Mouse (Mus musculus) gastrocnemius, postnatal 36 days (tissue): ENCODE results near the gene Sema6b. TPM values are rescaled to one million over a fixed set of nuclear protein-coding genes. Genes with fewer than 3 reads are reported as not detected.

ENCODE experiments used
- DNase-seq, 2 experiments: peaks; one replicate each; pipeline ENCODE4 v3.0.0; 2022
- intact Hi-C: fragments of 180-260 bp; cut with DNase I; formaldehyde crosslinking; loops from one replicate; pipeline ENCODE4 v1.15.1; 2025
- long read RNA-seq, 2 experiments: library from polyadenylated mRNA; stranded (forward); transcript quantifications; one replicate each; pipeline ENCODE4 v2.0.0; 2021
- total RNA-seq, 2 experiments: library from RNA; stranded (reverse); gene quantifications; 2 replicates each; pipeline ENCODE4 v1.2.3; 2021

Sema6b gene
- 1 to 10 TPM; 2.8 to 2.9 TPM for total RNA-seq
- long read RNA-seq, experiment 1, partial matches to known transcripts, result 0 of 1 reads
- long read RNA-seq, experiment 1, other reads (novel, unspliced or antisense), result 0 of 1 reads
- long read RNA-seq, experiment 2, partial matches to known transcripts, result 0 of 2 reads
- long read RNA-seq, experiment 2, other reads (novel, unspliced or antisense), result 2 of 2 reads

DNA sequence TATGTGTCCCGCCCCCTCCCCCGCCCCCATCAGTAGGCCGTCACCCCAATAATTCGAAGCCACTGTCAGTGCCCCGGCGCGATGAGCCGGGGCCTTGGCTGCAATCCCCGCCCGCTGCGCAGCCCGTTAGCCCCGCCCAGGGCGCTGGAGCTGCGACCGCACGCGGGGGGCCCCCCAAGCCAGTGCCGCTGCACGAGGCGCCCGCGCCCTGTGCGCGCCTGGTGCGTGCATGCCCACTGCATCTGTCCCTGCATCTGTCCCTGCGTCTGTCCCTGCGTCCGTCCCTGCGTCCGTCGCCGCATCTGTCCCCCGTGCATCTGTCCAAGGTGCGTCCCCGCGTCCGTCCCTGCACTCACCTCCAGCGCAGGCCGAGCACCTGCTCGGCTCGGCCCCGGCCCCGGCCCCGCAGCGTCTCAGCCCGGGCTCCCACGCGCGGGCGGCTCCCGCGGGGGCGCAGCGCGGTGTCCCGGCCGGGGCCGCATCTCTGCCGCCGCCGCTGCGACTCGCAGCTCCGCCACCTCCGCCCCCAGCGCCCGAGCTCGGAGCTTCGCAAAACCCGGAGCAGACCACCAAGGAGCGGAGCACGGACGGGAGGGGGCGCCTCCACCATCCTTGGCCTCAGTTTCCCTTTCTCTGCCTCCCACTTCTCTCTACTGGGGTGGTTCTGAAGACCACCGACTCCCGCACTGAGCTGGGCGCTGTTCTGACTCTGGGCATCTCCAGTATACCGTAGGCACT, at the start of gene Sema6b:
Sema6b (minus strand) TSS at position 486 of the 738 bp plus-strand sequence.
- DNase-seq, result peak in 1 of 2 experiments; percentile 49
- intact Hi-C loops, result loop anchor here (2.0 kb wide), 1 partner anchor 19 kb away; no protein-coding TSS in a partner anchor

GRCm38 (mm10) chr17:56185281-56186141, 45.4 kb upstream of the Sema6b start:
- intact Hi-C loops, result no loop called here
- peak; percentile 51 to 52 for DNase-seq

DNA sequence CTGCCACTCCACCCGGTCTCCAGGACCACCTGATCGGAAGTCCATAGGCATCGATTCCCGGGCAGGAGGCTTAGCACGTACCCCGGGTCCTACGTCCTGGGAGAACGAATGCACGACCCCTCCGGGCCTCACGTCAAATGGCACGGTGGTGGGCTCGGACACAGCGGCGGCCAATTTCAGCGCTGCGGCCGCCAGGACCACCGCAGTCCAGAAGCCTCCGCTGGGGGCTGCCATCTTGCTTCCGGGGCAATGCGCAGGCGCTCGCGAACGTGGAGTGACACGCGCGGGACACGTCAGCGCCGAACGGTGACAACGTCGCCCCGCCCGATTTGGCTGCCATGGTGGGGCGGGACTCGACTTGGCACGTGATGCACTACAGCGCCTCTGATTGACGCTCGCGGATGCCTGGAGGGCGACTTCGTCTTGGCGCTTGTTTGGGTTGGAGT, 43.5 kb upstream of the Sema6b start, which contains the start of gene Mydgf:
Mydgf (minus strand) TSS at position 263 of the 446 bp plus-strand sequence.
- intact Hi-C loops, result no loop called here
- DNase-seq, result peak; percentile 97

GRCm38 (mm10) chr17:56182975-56183657, 43.0 kb upstream of the Sema6b start:
- DNase-seq, result no peak
- intact Hi-C loops, result no loop called here

DNA sequence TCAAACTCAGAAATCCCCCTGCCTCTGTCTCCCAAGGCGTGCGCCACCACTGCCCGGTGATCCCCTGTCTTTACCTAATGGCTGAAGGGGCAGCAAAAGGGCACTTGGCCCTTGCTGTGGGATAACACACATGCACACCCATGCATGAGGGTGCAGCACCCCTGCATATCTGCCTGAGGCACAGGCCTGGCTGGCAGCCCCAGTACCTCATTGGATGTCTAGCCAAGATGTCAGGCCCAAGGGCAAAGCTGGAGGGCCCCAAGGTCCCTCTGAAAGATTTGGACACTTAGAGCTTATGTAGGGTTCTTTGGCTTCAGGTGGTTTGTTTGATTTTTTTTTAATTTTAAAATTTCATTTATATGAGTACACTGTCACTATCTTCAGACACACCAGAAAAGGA, 35.3 kb upstream of the Sema6b start:
- no peak for DNase-seq
- intact Hi-C loops, result no loop called here

GRCm38 (mm10) chr17:56173401-56174046, 33.4 kb upstream of the Sema6b start:
- no peak for DNase-seq
- intact Hi-C loops, result no loop called here

GRCm38 (mm10) chr17:56171881-56172280, 31.7 kb upstream of the Sema6b start:
- intact Hi-C loops, result no loop called here
- DNase-seq, result no peak

DNA sequence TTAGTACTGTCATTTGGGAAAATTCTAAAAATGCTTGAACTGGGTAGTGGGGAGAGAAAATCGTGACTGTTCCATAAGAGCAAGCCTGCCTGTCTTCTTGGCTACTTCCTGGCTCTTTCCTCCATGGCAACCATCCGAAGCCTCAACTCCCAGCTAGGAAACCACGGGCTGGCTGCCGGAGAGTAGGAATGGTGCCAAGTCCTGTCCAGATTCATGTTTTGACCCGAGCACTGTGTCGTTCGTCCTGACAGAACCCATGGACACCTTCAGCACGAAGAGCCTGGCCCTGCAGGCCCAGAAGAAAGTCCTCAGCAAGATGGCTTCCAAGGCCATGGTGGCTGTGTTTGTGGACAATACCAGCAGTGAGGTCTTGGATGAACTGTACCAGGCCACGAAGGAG, 31.3 kb upstream of the Sema6b start:
- no peak for DNase-seq
- intact Hi-C loops, result no loop called here

GRCm38 (mm10) chr17:56170636-56171035, 30.5 kb upstream of the Sema6b start:
- DNase-seq, result no peak
- intact Hi-C loops, result no loop called here

GRCm38 (mm10) chr17:56169830-56170229, 29.7 kb upstream of the Sema6b start:
- DNase-seq, result no peak
- intact Hi-C loops, result no loop called here

GRCm38 (mm10) chr17:56165671-56166070, 25.5 kb upstream of the Sema6b start:
- intact Hi-C loops, result no loop called here

GRCm38 (mm10) chr17:56164510-56164909, 24.4 kb upstream of the Sema6b start:
- intact Hi-C loops, result no loop called here
- no peak for DNase-seq

More at GRCm38 (mm10) chr17:56165671-56166070, 25.5 kb upstream of the Sema6b start:
- DNase-seq, result no peak

DNA sequence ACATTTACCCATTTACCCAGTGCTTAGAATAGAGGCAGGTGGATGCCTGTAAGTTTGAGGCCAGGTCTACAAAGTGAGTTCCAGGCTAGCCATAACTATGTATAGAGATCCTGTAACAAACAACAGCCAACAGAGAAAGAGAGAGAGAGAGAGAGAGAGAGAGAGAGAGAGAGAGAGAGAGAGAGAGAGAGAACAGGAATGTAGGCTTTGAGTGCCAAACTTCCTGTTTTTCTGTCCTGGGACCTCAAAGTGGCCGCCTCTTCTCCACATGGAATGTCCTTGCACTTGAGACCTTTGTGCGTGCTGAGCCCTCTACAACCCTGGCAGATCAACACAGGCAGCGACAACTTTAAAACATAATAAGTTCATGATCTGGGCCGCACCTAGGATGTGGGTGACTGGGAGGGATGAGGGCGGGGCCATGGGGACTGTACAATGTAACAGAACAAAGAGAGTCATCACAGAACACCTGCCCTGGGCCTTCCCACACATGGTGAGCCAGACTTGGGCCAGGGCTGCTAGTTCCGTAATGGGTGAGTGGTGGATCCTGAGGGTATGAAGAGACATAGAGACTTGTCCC, 23.5 kb upstream of the Sema6b start:
- intact Hi-C loops, result no loop called here
- DNase-seq, result no peak

- intact Hi-C loops, result no loop called here
- peak; percentile 88 to 93 for DNase-seq
These were observed 22.2 kb upstream of the Sema6b start, which contains the start of gene Tnfaip8l1 for GRCm38 (mm10) chr17:56162231-56162774. TSS of gene Tnfaip8l1 (plus strand) at chr17:56162477.

DNA sequence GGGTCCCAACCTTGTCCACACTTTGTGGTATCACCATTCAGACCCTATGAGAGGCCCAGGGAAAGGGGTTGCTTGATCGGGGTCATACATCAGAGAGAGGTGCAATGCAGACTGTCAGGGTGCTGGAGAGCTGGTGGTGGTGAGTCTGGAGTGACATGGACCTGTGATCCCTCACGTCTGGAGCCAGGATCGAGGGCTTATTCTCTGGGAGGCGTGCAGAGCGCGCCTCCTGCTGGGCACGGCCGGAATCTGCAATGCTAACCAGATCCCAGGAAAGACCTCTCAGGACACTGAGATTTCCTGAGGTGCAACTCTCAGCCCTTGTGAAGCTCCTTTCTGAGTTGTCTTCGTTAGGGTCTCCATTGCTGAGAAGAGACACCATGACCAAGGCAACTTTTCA, 19.6 kb upstream of the Sema6b start:
- peak; percentile 53 to 64 for DNase-seq
- intact Hi-C loops, result loop anchor here (2.0 kb wide), 2 partner anchors 19 to 27 kb away; partner anchors contain the start of gene Sema6b

- DNase-seq, result peak; percentile 58 to 68
- intact Hi-C loops, result no loop called here
These were observed 13.5 kb upstream of the Sema6b start for GRCm38 (mm10) chr17:56153643-56154042.

- DNase-seq, result no peak
- intact Hi-C loops, result no loop called here
These were observed 9.8 kb upstream of the Sema6b start for GRCm38 (mm10) chr17:56149897-56150296.

- intact Hi-C loops, result no loop called here
- no peak for DNase-seq
These were observed 8.9 kb upstream of the Sema6b start for GRCm38 (mm10) chr17:56148790-56149618.
